Mouse (Mus musculus) hindbrain, embryonic 14.5 days (tissue): Measurements from ENCODE around the gene Satl1. TPM values are rescaled to one million over a fixed set of nuclear protein-coding genes. Genes with fewer than 3 reads are reported as not detected.
"Not testable (repeated sequence)": the region's sequence is repeated elsewhere in the genome, so short reads cannot be mapped to it uniquely, and the experiment has no call there.

ENCODE experiments used
- ATAC-seq: fragments of 200-750 bp; cut with Nextera tagmentation; 2 replicates; pipeline ENCODE4 v1.8.0; 2017; ENCODE audit warnings: moderate number of reproducible peaks, mild to moderate bottlenecking, moderate TSS enrichment, moderate library complexity; ENCODE audit not compliant: low FRiP score
- DNase-seq: peaks from one replicate; pipeline ENCODE4 v3.0.0-alpha.2; 2015; ENCODE audit warnings: low spot score
- H3K27ac ChIP-seq: fragments of 300-500 bp; sonication (generic); 2 replicates; pipeline ENCODE4 v1.5.1; 2014; ENCODE audit warnings: mild to moderate bottlenecking, moderate library complexity
- H3K27me3 ChIP-seq: fragments of 300-500 bp; sonication (generic); 2 replicates; pipeline ENCODE4 v1.6.1; 2014; ENCODE audit warnings: mild to moderate bottlenecking, low read length, mixed read lengths; ENCODE audit not compliant: control insufficient read depth, insufficient read depth
- H3K36me3 ChIP-seq: fragments of 300-500 bp; sonication (generic); replicated peaks from 2 replicates; pipeline ENCODE4 v1.6.1; 2014; ENCODE audit not compliant: control insufficient read depth, insufficient read depth
- H3K4me1 ChIP-seq: fragments of 300-500 bp; sonication (generic); replicated peaks from 2 replicates; pipeline ENCODE4 v1.6.1; 2014; ENCODE audit warnings: antibody characterized with exemption, low read length, mixed read lengths; ENCODE audit not compliant: control insufficient read depth, insufficient read depth
- H3K4me2 ChIP-seq: fragments of 300-500 bp; sonication (generic); replicated peaks from 2 replicates; pipeline ENCODE4 v1.6.1; 2014; ENCODE audit warnings: mild to moderate bottlenecking, moderate library complexity
- H3K4me3 ChIP-seq: fragments of 300-500 bp; sonication (generic); replicated peaks from 2 replicates; pipeline ENCODE4 v1.5.1; 2014; ENCODE audit warnings: mild to moderate bottlenecking, low read length
- H3K9ac ChIP-seq: fragments of 300-500 bp; sonication (generic); 2 replicates; pipeline ENCODE4 v1.6.1; 2014
- H3K9me3 ChIP-seq: fragments of 300-500 bp; sonication (generic); 2 replicates; pipeline ENCODE4 v1.6.1; 2016; ENCODE audit warnings: low read length; ENCODE audit not compliant: control insufficient read depth
- WGBS: fragments of 180-500 bp; shearing (Covaris S2); extraction: QIAGEN DNeasy Blood & Tissue Kit; methylation state at CpG from one replicate; pipeline ENCODE4 v1.1.7; 2014; 5-methylcytosine and 5-hydroxymethylcytosine counted together
- polyA plus RNA-seq: library from polyadenylated mRNA; unstranded; fragments of >200 nt; fragmentation: Nextera tagmentation; extraction: Ambion mirVana; gene quantifications from 2 replicates; pipeline ENCODE4 v1.2.1, GENCODE M21; 2014

Satl1 gene
- polyA plus RNA-seq, result not detected in 2 replicates

GRCm38 (mm10) chrX:112406679-112407078, at the start of gene Satl1:
TSS of gene Satl1 (minus strand) at chrX:112406779.
- H3K4me1 ChIP-seq, result no peaks in the 10 kb centered on the region
- no peaks in the 10 kb centered on the region for H3K9me3 ChIP-seq
- H3K4me2 ChIP-seq, result no peak within 1 kb of the TSS
- no peaks in the 10 kb centered on the region for H3K27me3 ChIP-seq
- no peak within 1 kb of the TSS for H3K9ac ChIP-seq
- 91% methylated on average over 3 of the region's 3 CpGs for WGBS
- H3K27ac ChIP-seq, result no peak within 1 kb of the TSS
- ATAC-seq, result no peak
- H3K4me3 ChIP-seq, result no peak within 1 kb of the TSS
- no peaks in the 10 kb centered on the region for H3K36me3 ChIP-seq
- DNase-seq, result no peak

GRCm38 (mm10) chrX:112438064-112438463, 31.5 kb upstream of the Satl1 start:
- H3K4me3 ChIP-seq, result no peak overlapping the region
- DNase-seq, result no peak

GRCm38 (mm10) chrX:112437580-112437979, 31.0 kb upstream of the Satl1 start:
- DNase-seq (no peak), ATAC-seq (no peak)
- H3K4me2 ChIP-seq, result no peak overlapping the region
- no peaks in the 10 kb centered on the region for H3K9me3 ChIP-seq
- no peak overlapping the region for H3K9ac ChIP-seq
- no peaks in the 10 kb centered on the region for H3K27me3 ChIP-seq
- H3K4me3 ChIP-seq, result no peak overlapping the region
- 83% methylated on average over 1 of the region's 1 CpGs for WGBS
- H3K27ac ChIP-seq, result no peak overlapping the region
- no peaks in the 10 kb centered on the region for H3K4me1 ChIP-seq
- H3K36me3 ChIP-seq, result no peaks in the 10 kb centered on the region

More at GRCm38 (mm10) chrX:112438064-112438463, 31.5 kb upstream of the Satl1 start:
- no peak overlapping the region for H3K9ac ChIP-seq
- no peaks in the 10 kb centered on the region for H3K4me1 ChIP-seq
- no peak overlapping the region for H3K27ac ChIP-seq
- no peaks in the 10 kb centered on the region for H3K27me3 ChIP-seq
- ATAC-seq, result no peak
- H3K36me3 ChIP-seq, result no peaks in the 10 kb centered on the region
- WGBS, result 90% methylated on average over 2 of the region's 2 CpGs
- H3K4me2 ChIP-seq, result no peak overlapping the region
- H3K9me3 ChIP-seq, result no peaks in the 10 kb centered on the region

DNA sequence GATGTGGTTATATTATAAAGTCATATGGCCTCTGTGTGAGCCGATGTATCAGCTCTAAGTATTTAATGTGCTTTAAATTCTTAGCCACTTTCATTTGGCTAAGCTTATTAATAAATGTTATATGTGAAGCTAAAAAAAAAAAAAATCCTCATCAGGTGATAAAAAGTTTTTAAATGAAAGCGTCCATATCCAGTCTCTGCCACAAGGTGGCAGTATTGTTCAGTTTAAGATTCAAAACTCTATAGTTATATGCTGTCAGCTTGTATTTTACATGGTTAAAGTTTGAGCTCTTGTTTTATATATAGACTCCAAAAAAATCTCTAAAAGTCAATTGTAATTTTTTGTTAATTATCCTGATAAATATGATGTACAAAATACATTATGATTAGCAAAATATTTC, 16.4 kb upstream of the Satl1 start:
- WGBS, result 45% methylated on average over 2 of the region's 2 CpGs
- not testable (repeated sequence) for H3K9me3 ChIP-seq, H3K36me3 ChIP-seq, H3K4me1 ChIP-seq, H3K4me2 ChIP-seq, H3K27me3 ChIP-seq, H3K4me3 ChIP-seq, H3K27ac ChIP-seq, H3K9ac ChIP-seq, ATAC-seq
- peak; percentile 75 for DNase-seq

GRCm38 (mm10) chrX:112412309-112412708, 5.7 kb upstream of the Satl1 start:
- no peak for DNase-seq
- WGBS, result 75% methylated on average over 2 of the region's 2 CpGs

GRCm38 (mm10) chrX:112370577-112371410, 35.8 kb downstream of the Satl1 start:
- H3K36me3 ChIP-seq, H3K9ac ChIP-seq, H3K4me3 ChIP-seq, H3K4me2 ChIP-seq, H3K27ac ChIP-seq, H3K4me1 ChIP-seq, H3K9me3 ChIP-seq, H3K27me3 ChIP-seq: not testable (repeated sequence)
- 87% methylated on average over 5 of the region's 5 CpGs for WGBS
- ATAC-seq (peak; percentile 100), DNase-seq (peak; percentile 45)

More at GRCm38 (mm10) chrX:112412309-112412708, 5.7 kb upstream of the Satl1 start:
- Histone ChIP-seq H3K9me3 (no peaks in the 10 kb centered on the region), H3K27me3 (no peaks in the 10 kb centered on the region), H3K27ac (no peak overlapping the region), H3K9ac (no peak overlapping the region), H3K4me2 (no peak overlapping the region), H3K4me3 (no peak overlapping the region), H3K4me1 (no peaks in the 10 kb centered on the region), H3K36me3 (no peaks in the 10 kb centered on the region)
- ATAC-seq, result no peak

GRCm38 (mm10) chrX:112368426-112368825, 38.2 kb downstream of the Satl1 start:
- Histone ChIP-seq H3K27me3 (no peaks in the 10 kb centered on the region), H3K36me3 (no peaks in the 10 kb centered on the region), H3K9me3 (peaks cover 7% of the 10 kb centered on the region), H3K9ac (no peak overlapping the region), H3K4me3 (no peak overlapping the region), H3K27ac (no peak overlapping the region), H3K4me1 (no peaks in the 10 kb centered on the region), H3K4me2 (no peak overlapping the region)
- 44% methylated on average over 4 of the region's 4 CpGs for WGBS
- DNase-seq (peak; percentile 41), ATAC-seq (no peak)

GRCm38 (mm10) chrX:112348395-112348791, 58.2 kb downstream of the Satl1 start:
- Histone ChIP-seq H3K27ac (no peak overlapping the region), H3K4me3 (no peak overlapping the region), H3K36me3 (no peaks in the 10 kb centered on the region), H3K4me2 (no peak overlapping the region), H3K27me3 (no peaks in the 10 kb centered on the region), H3K4me1 (no peaks in the 10 kb centered on the region), H3K9ac (no peak overlapping the region), H3K9me3 (no peaks in the 10 kb centered on the region)
- no peak for ATAC-seq
- DNase-seq, result peak; percentile 79
- WGBS, result 26% methylated on average over 3 of the region's 3 CpGs

GRCm38 (mm10) chrX:112347467-112348394, 58.8 kb downstream of the Satl1 start:
- H3K27me3 ChIP-seq, result no peaks in the 10 kb centered on the region
- 45% methylated on average over 4 of the region's 4 CpGs for WGBS
- no peaks in the 10 kb centered on the region for H3K9me3 ChIP-seq
- H3K4me1 ChIP-seq, result no peaks in the 10 kb centered on the region
- H3K27ac ChIP-seq, result no peak overlapping the region
- H3K36me3 ChIP-seq, result no peaks in the 10 kb centered on the region
- H3K4me2 ChIP-seq, result no peak overlapping the region
- no peak overlapping the region for H3K9ac ChIP-seq
- H3K4me3 ChIP-seq, result no peak overlapping the region
- ATAC-seq (no peak), DNase-seq (peak; percentile 24)
